Mouse (Mus musculus): ENCODE measurements around the gene Napa. TPM values are rescaled to one million over a fixed set of nuclear protein-coding genes. Genes with fewer than 3 reads are reported as not detected.

Gene Napa
- polyA plus RNA-seq, 1 experiment from 2014 or later, result 212 TPM

GRCm38 (mm10) chr7:16147643-16148042, 49.4 kb downstream of the Napa start:
- Histone ChIP-seq H3K27me3 (0 out of 2 replicates have a peak, but pooled peaks cover 5% of the 10 kb centered on the region), H3K36me3 (peaks cover 30% of the 10 kb centered on the region), H3K4me1 (replicated peaks) (peaks cover 15% of the 10 kb centered on the region), H3K9ac (no peak overlapping the region), H3K4me3 (no peak overlapping the region), H3K4me2 (no peak overlapping the region), H3K27ac (no peak overlapping the region), H3K9me3 (no peaks in the 10 kb centered on the region)
- ATAC-seq (ENCODE audit: low FRiP score), result no peak
- WGBS, result 19% methylated on average over 15 of the region's 15 CpGs

- no peak for ATAC-seq (ENCODE audit: low FRiP score)
These were observed 51.0 kb downstream of the Napa start for GRCm38 (mm10) chr7:16149241-16149640.

GRCm38 (mm10) chr7:16150191-16151145, 52.2 kb downstream of the Napa start:
- Histone ChIP-seq H3K36me3 (peaks cover 18% of the 10 kb centered on the region), H3K9me3 (no peaks in the 10 kb centered on the region), H3K9ac (no peak overlapping the region)

More at GRCm38 (mm10) chr7:16149241-16149640, 51.0 kb downstream of the Napa start:
- Histone ChIP-seq H3K4me2 (no peak overlapping the region), H3K36me3 (peaks cover 28% of the 10 kb centered on the region), H3K4me1 (replicated peaks) (peaks cover 20% of the 10 kb centered on the region), H3K27me3 (0 out of 2 replicates have a peak, but pooled peaks cover 5% of the 10 kb centered on the region), H3K9ac (no peak overlapping the region), H3K9me3 (no peaks in the 10 kb centered on the region), H3K27ac (no peak overlapping the region), H3K4me3 (no peak overlapping the region)
- WGBS, result 60% methylated on average over 5 of the region's 5 CpGs

GRCm38 (mm10) chr7:16153522-16153921, 55.3 kb downstream of the Napa start:
- no peak overlapping the region for H3K4me2 ChIP-seq
- peak; percentile 92 for ATAC-seq (ENCODE audit: low FRiP score)
- H3K36me3 ChIP-seq, result peaks cover 24% of the 10 kb centered on the region
- H3K9ac ChIP-seq, result no peak overlapping the region
- H3K4me1 ChIP-seq (replicated peaks), result peaks cover 5% of the 10 kb centered on the region; the same call in 1 of the 2 replicates
- 18% methylated on average over 10 of the region's 10 CpGs for WGBS
- H3K27ac ChIP-seq, result peak overlapping the region; percentile 52; the same call in 1 of the 2 replicates
- no peaks in the 10 kb centered on the region for H3K9me3 ChIP-seq
- no peak overlapping the region for H3K4me3 ChIP-seq
- H3K27me3 ChIP-seq, result peaks cover 14% of the 10 kb centered on the region

More at GRCm38 (mm10) chr7:16150191-16151145, 52.2 kb downstream of the Napa start:
- Histone ChIP-seq H3K4me1 (replicated peaks) (peaks cover 20% of the 10 kb centered on the region), H3K4me3 (no peak overlapping the region), H3K27ac (no peak overlapping the region), H3K4me2 (no peak overlapping the region), H3K27me3 (no peaks in the 10 kb centered on the region)
- no peak for ATAC-seq (ENCODE audit: low FRiP score)
- 82% methylated on average over 9 of the region's 9 CpGs for WGBS

GRCm38 (mm10) chr7:16155132-16155872, 57.0 kb downstream of the Napa start:
- H3K9me3 ChIP-seq, result no peaks in the 10 kb centered on the region
- H3K4me1 ChIP-seq (replicated peaks), result peaks cover 12% of the 10 kb centered on the region
- H3K9ac ChIP-seq, result no peak overlapping the region
- H3K4me2 ChIP-seq, result no peak overlapping the region
- H3K27me3 ChIP-seq, result peaks cover 26% of the 10 kb centered on the region
- 84% methylated on average over 9 of the region's 9 CpGs for WGBS
- no peak for ATAC-seq (ENCODE audit: low FRiP score)
- no peak overlapping the region for H3K4me3 ChIP-seq
- H3K27ac ChIP-seq, result no peak overlapping the region
- peaks cover 20% of the 10 kb centered on the region for H3K36me3 ChIP-seq

GRCm38 (mm10) chr7:16156105-16156714, 58.0 kb downstream of the Napa start:
- Histone ChIP-seq H3K4me2 (no peak overlapping the region), H3K9me3 (no peaks in the 10 kb centered on the region), H3K9ac (no peak overlapping the region), H3K36me3 (peaks cover 17% of the 10 kb centered on the region; the same call in 1 of the 2 replicates), H3K27ac (no peak overlapping the region), H3K4me1 (replicated peaks) (peaks cover 12% of the 10 kb centered on the region), H3K4me3 (no peak overlapping the region), H3K27me3 (peaks cover 26% of the 10 kb centered on the region)
- ATAC-seq (ENCODE audit: low FRiP score), result no peak
- 90% methylated on average over 8 of the region's 8 CpGs for WGBS

- Histone ChIP-seq H3K4me2 (peak overlapping the region; percentile 40), H3K27ac (no peak overlapping the region), H3K9ac (peak overlapping the region; percentile 61), H3K9me3 (no peaks in the 10 kb centered on the region), H3K36me3 (peaks cover 12% of the 10 kb centered on the region; the same call in 1 of the 2 replicates), H3K27me3 (peaks cover 26% of the 10 kb centered on the region), H3K4me1 (replicated peaks) (peaks cover 9% of the 10 kb centered on the region), H3K4me3 (peak overlapping the region; percentile 16; the same call in 1 of the 2 replicates)
- peak; percentile 37; the same call in 1 of the 2 replicates for ATAC-seq (ENCODE audit: low FRiP score)
- WGBS, result 15% methylated on average over 39 of the region's 39 CpGs
These were observed 60.5 kb downstream of the Napa start for GRCm38 (mm10) chr7:16158735-16159134.

GRCm38 (mm10) chr7:16160702-16161101, 62.4 kb downstream of the Napa start:
- peaks cover 9% of the 10 kb centered on the region for H3K4me1 ChIP-seq (replicated peaks)
- no peak overlapping the region for H3K27ac ChIP-seq
- peaks cover 26% of the 10 kb centered on the region for H3K27me3 ChIP-seq
- no peak overlapping the region for H3K9ac ChIP-seq
- ATAC-seq (ENCODE audit: low FRiP score), result no peak
- no peaks in the 10 kb centered on the region for H3K9me3 ChIP-seq
- H3K36me3 ChIP-seq, result peaks cover 9% of the 10 kb centered on the region; the same call in 1 of the 2 replicates
- H3K4me3 ChIP-seq, result no peak overlapping the region
- no peak overlapping the region for H3K4me2 ChIP-seq
- WGBS, result 80% methylated on average over 3 of the region's 3 CpGs

GRCm38 (mm10) chr7:16161302-16161701, 63.0 kb downstream of the Napa start:
- Histone ChIP-seq H3K4me1 (replicated peaks) (peaks cover 9% of the 10 kb centered on the region), H3K36me3 (peaks cover 9% of the 10 kb centered on the region; the same call in 1 of the 2 replicates), H3K9me3 (no peaks in the 10 kb centered on the region), H3K9ac (no peak overlapping the region), H3K27ac (no peak overlapping the region), H3K4me3 (no peak overlapping the region), H3K27me3 (peaks cover 26% of the 10 kb centered on the region), H3K4me2 (no peak overlapping the region)
- ATAC-seq (ENCODE audit: low FRiP score), result no peak
- WGBS, result 92% methylated on average over 9 of the region's 9 CpGs

- Histone ChIP-seq H3K27me3 (peaks cover 26% of the 10 kb centered on the region), H3K27ac (peak overlapping the region; percentile 35; the same call in 1 of the 2 replicates), H3K4me2 (no peak overlapping the region), H3K9me3 (no peaks in the 10 kb centered on the region), H3K4me3 (no peak overlapping the region), H3K4me1 (replicated peaks) (peaks cover 9% of the 10 kb centered on the region), H3K9ac (no peak overlapping the region), H3K36me3 (peaks cover 6% of the 10 kb centered on the region; the same call in 1 of the 2 replicates)
- WGBS, result 73% methylated on average over 7 of the region's 7 CpGs
- no peak for ATAC-seq (ENCODE audit: low FRiP score)
These were observed 63.8 kb downstream of the Napa start for GRCm38 (mm10) chr7:16162036-16162435.

Data from hindbrain, embryonic 13.5 days (tissue).